Mouse (Mus musculus): ENCODE data around the gene Boc. TPM values are rescaled to one million over a fixed set of nuclear protein-coding genes. Genes with fewer than 3 reads are reported as not detected.
A peak's percentile ranks its signal among the peaks of the same experiment; 100 is the strongest.

Gene Boc
- polyA plus RNA-seq, 1 experiment from 2014 or later, result 20.6 TPM

DNA sequence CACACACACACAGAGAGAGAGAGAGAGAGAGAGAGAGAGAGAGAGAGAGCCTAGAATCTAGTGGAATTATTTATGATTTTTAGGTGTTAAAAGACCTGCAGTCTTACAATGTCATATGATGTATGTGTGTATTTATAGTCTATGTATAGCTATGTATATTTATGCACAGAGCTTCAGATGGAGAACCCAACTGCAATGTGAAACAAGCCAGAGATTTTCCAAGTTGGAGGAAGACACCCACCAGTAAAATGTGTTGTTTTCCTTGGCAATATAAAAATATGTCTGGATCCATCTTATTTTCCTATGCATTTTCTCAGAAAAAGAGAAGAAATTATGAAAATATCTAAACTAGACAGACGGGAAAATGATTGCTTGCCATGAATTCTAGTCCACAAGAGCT is 32.7 kb downstream of the Boc start:
- Histone ChIP-seq H3K36me3 (ENCODE audit: poor library complexity, severe bottlenecking) (peaks cover 7% of the 10 kb centered on the region), H3K4me1 (peaks cover 54% of the 10 kb centered on the region), H3K27me3 (no peaks in the 10 kb centered on the region), H3K4me2 (peak overlapping the region; percentile 47), H3K9ac (peak overlapping the region; percentile 41), H3K27ac (peak overlapping the region; percentile 91), H3K4me3 (no peak overlapping the region), H3K9me3 (replicated peaks) (no peaks in the 10 kb centered on the region)
- no peak for ATAC-seq
- WGBS, result 69% methylated on average over 1 of the region's 1 CpGs

DNA sequence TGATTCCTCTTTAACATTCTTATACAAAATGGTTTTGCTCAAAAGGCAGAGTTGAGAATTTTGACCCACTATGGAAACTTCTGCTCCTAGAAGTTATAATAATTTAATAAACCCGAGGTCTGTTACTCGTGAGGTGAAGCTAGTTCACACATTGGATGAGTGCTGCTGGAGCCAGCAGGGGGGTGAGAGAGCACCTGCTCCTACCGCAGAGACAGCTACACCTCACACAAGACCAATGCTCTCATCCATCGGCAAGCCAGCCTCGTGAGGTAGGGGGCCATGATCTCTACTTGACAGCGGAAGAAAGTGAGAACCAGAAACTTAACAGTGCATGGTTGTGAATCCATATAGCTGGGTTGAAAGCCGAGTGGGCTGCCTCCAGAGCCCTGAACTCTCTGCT is 35.1 kb downstream of the Boc start:
- 80% methylated on average over 7 of the region's 7 CpGs for WGBS
- Histone ChIP-seq H3K4me3 (no peak overlapping the region), H3K27ac (no peak overlapping the region), H3K4me2 (no peak overlapping the region), H3K27me3 (no peaks in the 10 kb centered on the region), H3K4me1 (peaks cover 35% of the 10 kb centered on the region), H3K9me3 (replicated peaks) (no peaks in the 10 kb centered on the region), H3K36me3 (ENCODE audit: poor library complexity, severe bottlenecking) (peaks cover 32% of the 10 kb centered on the region), H3K9ac (no peak overlapping the region)
- no peak for ATAC-seq

DNA sequence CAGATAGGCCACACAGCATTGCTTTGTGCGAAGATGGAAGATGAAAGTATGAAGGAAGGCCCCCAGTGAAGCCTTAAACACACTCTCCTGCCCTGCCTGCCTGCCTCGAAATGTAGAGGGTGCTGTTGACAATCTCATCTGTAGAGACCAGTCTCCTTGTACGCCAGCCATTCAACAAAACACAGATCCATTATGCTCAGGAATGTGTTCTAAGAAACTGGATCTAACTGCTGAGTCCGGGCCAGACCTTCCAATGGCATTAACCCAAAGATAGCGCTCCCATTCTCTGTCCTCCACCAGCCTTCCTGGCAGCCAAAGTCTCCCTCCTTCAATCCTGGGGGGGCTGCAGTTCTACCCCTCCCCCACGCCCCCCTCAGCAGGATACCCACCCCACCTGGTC is 42.2 kb downstream of the Boc start:
- Histone ChIP-seq H3K4me3 (no peak overlapping the region), H3K9ac (no peak overlapping the region), H3K27ac (peak overlapping the region; percentile 54; the same call in 1 of the 2 replicates), H3K36me3 (ENCODE audit: poor library complexity, severe bottlenecking) (peaks cover 77% of the 10 kb centered on the region), H3K4me2 (no peak overlapping the region), H3K4me1 (peaks cover 26% of the 10 kb centered on the region), H3K9me3 (replicated peaks) (no peaks in the 10 kb centered on the region; the same call in 1 of the 2 replicates), H3K27me3 (no peaks in the 10 kb centered on the region)
- peak; percentile 40 for ATAC-seq
- WGBS, result 56% methylated on average over 6 of the region's 6 CpGs

DNA sequence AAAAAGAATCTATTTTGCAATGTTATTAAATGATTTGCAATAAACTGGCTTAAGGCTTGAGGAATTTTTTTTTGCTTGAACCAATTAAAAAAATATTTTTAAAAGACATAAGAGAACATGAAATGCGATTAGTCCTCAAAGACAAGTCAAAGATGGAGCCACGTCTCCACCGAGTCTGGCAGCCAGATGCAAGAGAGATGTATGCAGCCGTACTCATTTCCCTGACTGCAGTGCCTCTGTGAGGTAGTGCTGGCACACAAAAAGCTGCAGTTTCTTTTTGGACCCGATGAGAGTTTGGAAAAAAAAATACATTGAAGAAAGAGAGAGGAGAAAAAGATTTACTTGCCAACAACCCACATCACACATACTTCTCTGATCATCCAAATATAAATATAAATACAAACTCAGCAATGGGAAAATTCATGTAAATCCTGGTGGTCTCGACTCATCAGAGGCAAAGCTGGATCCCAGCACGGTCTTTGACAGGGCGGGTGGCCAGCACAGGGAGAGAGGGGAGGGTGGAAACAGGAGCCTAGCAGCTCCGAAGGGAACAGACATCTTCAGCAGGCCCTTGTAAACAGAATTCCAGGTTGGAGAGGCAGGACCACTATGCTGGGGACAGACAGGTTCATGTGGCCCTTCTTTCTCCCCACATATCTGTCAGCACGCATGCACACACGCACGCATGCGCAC is 48.0 kb downstream of the Boc start:
- H3K36me3 ChIP-seq (ENCODE audit: poor library complexity, severe bottlenecking), result peaks cover 57% of the 10 kb centered on the region
- H3K9ac ChIP-seq, result no peak overlapping the region; the same call in 1 of the 2 replicates
- 79% methylated on average over 13 of the region's 13 CpGs for whole genome bisulfite sequencing
- no peak overlapping the region for H3K4me2 ChIP-seq
- peak overlapping the region; percentile 31; the same call in 1 of the 2 replicates for H3K27ac ChIP-seq
- no peak overlapping the region for H3K4me3 ChIP-seq
- peaks cover 14% of the 10 kb centered on the region for H3K4me1 ChIP-seq
- no peak; the same call in 1 of the 2 replicates for ATAC-seq
- H3K27me3 ChIP-seq, result no peaks in the 10 kb centered on the region
- no peaks in the 10 kb centered on the region; the same call in 1 of the 2 replicates for H3K9me3 ChIP-seq (replicated peaks)

DNA sequence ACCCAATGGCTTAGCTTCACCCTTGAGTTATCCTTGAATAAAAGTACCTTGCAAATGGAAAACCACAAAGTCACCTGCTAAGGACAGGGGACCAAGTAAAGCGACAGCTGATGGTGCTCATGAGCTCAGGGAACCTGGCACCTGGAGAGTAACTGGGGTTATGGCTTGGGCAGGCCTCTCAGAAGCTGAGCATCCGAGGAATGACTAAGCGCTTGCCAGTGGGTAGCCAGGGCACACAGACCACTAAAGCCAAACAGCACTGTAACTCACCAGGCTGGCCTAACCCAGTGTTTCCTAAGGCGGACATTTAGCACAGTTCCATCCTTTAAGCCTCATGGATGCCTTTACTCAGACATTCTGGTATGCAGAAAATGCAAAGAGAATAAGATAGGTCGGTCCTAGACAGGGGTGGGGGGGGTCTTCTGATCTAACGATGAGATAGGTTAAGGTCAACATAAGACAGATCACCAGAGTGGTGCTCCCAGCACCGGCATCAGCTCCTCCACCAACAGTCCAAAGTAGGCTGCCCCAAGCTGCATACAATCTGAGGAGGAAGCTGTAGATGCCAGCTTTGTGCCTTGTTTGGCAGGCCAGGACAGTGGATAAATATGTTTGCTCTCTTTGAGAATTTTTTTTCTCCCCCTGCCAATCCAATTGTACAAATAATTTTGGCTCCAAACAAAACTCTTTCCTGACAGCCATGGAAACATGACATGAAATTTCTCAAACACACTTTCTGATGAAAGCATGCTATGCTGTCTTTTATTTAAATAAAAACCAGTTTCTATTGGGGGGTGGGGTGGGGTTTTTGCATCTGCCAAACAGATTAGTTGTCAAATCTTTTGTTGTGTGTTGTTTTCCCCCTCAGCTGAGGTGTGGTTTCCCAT is 49.0 kb downstream of the Boc start:
- 88% methylated on average over 7 of the region's 7 CpGs for WGBS
- peaks cover 14% of the 10 kb centered on the region for H3K4me1 ChIP-seq
- no peaks in the 10 kb centered on the region for H3K27me3 ChIP-seq
- ATAC-seq, result 0 out of 2 replicates have a peak, but pooled peaks have one; percentile 19
- no peak overlapping the region for H3K4me2 ChIP-seq
- H3K9me3 ChIP-seq (replicated peaks), result peaks cover 5% of the 10 kb centered on the region
- no peak overlapping the region for H3K9ac ChIP-seq
- H3K4me3 ChIP-seq, result no peak overlapping the region
- peaks cover 57% of the 10 kb centered on the region for H3K36me3 ChIP-seq (ENCODE audit: poor library complexity, severe bottlenecking)
- no peak overlapping the region for H3K27ac ChIP-seq

DNA sequence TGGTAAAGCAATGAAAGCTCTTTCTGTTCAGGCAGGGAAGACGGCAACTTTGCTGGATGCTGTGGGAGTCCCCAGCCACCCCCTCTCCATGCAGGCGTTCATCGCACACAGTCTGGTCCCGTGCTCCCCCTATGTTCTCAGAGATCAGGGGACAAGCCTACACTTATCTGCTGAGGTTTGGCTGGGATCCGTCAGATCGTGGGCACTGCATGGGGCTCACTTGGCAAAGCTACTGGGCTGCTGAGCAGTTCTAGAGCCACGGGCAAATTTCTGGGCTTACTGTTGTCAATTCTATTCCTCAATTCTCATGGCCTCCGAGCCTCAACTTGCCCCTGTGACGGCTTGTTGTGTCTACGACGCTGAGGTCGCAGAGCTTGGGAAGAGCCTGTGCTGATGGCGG is 49.9 kb downstream of the Boc start:
- no peak overlapping the region for H3K9ac ChIP-seq
- no peak overlapping the region for H3K4me3 ChIP-seq
- peaks cover 14% of the 10 kb centered on the region for H3K4me1 ChIP-seq
- H3K9me3 ChIP-seq (replicated peaks), result peaks cover 11% of the 10 kb centered on the region
- no peaks in the 10 kb centered on the region for H3K27me3 ChIP-seq
- 90% methylated on average over 13 of the region's 13 CpGs for WGBS
- peaks cover 60% of the 10 kb centered on the region for H3K36me3 ChIP-seq (ENCODE audit: poor library complexity, severe bottlenecking)
- ATAC-seq, result no peak
- no peak overlapping the region for H3K4me2 ChIP-seq
- H3K27ac ChIP-seq, result no peak overlapping the region

DNA sequence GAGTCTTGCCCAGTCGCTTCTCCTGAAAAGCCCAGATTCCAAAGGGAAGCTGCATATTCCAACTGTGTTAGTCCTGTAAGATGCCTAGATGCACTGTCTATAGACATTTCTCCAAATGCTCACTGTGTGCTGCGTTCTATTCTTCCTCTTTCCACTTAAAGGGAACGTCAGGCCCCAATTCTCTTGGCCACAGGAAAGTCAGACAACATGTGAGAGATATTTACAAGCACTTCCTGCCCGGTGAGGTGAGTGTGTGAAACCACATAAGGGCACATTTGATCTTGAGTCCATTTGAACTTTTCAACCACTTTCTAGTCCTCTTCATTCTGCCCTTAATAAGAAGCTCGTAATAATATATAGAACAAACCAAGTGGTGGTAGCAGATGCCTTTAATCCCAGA is 50.7 kb downstream of the Boc start:
- Histone ChIP-seq H3K4me3 (no peak overlapping the region), H3K4me1 (peaks cover 16% of the 10 kb centered on the region), H3K4me2 (no peak overlapping the region), H3K27ac (no peak overlapping the region), H3K27me3 (no peaks in the 10 kb centered on the region), H3K9me3 (replicated peaks) (peaks cover 11% of the 10 kb centered on the region), H3K9ac (no peak overlapping the region), H3K36me3 (ENCODE audit: poor library complexity, severe bottlenecking) (peaks cover 60% of the 10 kb centered on the region)
- ATAC-seq, result no peak
- 89% methylated on average over 5 of the region's 5 CpGs for whole genome bisulfite sequencing

DNA sequence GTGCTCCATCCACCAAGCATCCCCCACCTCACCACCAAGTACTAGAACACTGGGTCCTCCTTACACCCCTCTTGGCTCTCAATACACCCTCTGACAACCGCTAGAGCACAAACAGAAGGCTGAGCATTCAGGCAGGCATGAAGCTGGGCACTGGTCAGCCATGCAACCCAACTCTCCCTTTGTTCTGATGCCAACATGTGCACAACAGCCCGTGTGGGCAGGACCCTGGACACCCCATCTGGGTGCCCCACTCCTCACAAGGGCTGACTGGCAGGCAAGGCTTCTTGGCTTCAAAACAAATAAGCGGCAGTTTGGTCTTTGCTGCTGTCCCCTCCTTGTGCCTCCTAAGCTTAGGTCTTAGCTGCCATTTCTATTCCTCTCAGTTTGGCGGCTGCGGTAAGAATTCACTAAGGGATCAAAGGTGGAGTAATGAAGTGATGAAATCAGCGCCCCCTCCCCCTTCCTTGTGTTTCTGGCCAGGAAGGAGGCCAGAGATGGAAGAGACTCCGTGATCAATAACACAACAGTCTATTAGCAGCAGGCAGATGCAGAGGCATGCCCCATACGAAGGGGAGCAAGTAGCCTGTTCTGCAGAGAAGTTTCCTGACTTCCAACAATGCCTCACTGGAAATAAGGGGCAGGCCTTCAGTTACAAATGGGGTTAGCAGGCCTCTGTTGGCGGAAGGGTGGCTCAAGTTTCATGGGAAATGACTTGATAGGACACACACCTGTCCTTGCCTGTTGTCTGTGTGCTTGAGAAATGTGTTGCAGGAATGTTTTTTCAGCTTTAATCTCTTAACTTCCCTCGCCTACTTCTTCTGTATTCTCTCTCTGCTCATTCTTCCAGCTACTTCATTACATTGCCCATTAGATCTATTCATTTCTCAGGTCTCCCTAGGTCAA is 51.4 kb downstream of the Boc start:
- Histone ChIP-seq H3K27me3 (no peaks in the 10 kb centered on the region), H3K9me3 (replicated peaks) (peaks cover 11% of the 10 kb centered on the region), H3K36me3 (ENCODE audit: poor library complexity, severe bottlenecking) (peaks cover 60% of the 10 kb centered on the region), H3K9ac (no peak overlapping the region), H3K4me3 (no peak overlapping the region), H3K4me1 (peaks cover 16% of the 10 kb centered on the region), H3K27ac (peak overlapping the region; percentile 69), H3K4me2 (no peak overlapping the region)
- peak; percentile 37 for ATAC-seq
- WGBS, result 61% methylated on average over 10 of the region's 10 CpGs

DNA sequence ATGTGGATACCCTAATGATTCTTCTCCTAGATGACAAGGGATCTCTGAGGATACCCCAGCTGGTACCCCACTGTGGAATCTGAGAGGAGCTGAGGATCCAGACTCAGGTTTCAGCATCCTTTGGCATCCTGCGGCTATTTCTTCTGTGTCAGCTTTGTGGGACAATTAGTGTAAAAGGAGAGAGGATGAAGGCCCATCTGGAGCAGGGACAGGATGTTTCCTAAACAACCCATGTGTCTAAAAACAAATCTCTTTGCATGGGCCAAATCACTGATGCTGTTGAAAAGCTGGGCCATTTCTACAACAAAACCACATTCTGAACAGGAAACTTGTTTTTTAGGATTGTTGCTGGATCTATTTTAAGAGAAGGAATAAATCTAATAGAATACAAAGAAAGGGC is 53.5 kb downstream of the Boc start:
- ATAC-seq, result no peak
- WGBS, result 91% methylated on average over 1 of the region's 1 CpGs
- H3K27me3 ChIP-seq, result no peaks in the 10 kb centered on the region
- no peak overlapping the region for H3K4me2 ChIP-seq
- H3K36me3 ChIP-seq (ENCODE audit: poor library complexity, severe bottlenecking), result peaks cover 67% of the 10 kb centered on the region
- peaks cover 13% of the 10 kb centered on the region for H3K4me1 ChIP-seq
- H3K9me3 ChIP-seq (replicated peaks), result peaks cover 11% of the 10 kb centered on the region; the same call in 1 of the 2 replicates
- H3K4me3 ChIP-seq, result no peak overlapping the region
- no peak overlapping the region for H3K27ac ChIP-seq
- no peak overlapping the region for H3K9ac ChIP-seq

DNA sequence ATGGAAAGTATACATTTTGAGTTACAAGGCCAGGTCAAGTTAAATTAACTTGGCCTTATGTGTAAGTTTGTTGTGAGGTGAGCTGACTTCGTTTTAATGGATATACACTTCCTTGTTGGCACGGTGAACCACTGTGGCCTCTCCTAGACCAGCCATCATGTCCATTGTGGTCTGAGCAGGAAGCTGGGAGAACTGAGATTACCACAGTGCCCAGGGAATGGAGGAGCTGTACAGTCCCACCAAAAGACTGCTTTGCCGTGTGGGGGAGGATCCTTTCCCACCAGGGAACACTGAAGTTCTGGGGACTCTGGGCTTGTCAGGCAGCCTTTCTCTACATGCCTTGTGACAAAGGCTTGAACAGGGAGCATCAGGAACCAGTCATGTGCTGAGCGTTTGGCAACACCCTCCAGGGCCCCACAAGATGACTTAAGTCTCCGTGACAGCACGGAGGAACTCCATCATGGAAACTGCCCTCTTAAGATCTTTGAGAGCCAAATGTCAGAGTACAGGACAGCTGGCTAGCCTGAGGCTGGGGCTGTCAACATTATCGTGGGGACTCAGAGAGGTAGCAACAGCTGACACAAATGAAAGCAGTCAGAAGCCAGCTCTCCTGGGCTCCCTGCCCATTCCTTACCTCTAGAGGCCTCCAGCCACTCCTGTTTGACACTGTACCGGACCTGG is 55.7 kb downstream of the Boc start:
- Histone ChIP-seq H3K4me3 (no peak overlapping the region), H3K4me1 (peaks cover 13% of the 10 kb centered on the region), H3K9ac (no peak overlapping the region), H3K4me2 (no peak overlapping the region), H3K27ac (peak overlapping the region; percentile 51; the same call in 1 of the 2 replicates), H3K36me3 (ENCODE audit: poor library complexity, severe bottlenecking) (peaks cover 81% of the 10 kb centered on the region), H3K9me3 (replicated peaks) (peaks cover 16% of the 10 kb centered on the region), H3K27me3 (no peaks in the 10 kb centered on the region)
- no peak for ATAC-seq
- WGBS, result 81% methylated on average over 8 of the region's 8 CpGs

DNA sequence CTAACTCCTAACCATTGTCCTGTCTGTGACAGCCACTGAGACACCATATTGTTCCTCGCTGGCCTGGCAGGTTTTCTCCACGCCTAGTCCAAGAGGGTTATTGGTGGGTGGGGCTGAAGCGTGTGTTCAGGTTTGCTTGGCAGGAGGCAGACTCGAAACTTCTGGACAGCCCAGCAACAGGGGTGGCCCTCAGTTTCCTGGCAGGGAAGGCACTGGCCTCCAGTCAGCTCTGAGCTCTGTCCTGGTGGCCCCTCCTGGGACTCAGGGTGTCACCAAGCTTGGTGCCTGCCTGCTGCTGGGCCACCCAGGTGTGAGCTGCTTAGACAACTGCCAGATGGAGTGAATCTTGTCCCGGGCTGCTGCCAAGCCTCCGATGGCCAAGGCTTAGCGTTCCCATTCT is 56.4 kb downstream of the Boc start:
- H3K9me3 ChIP-seq (replicated peaks), result peaks cover 16% of the 10 kb centered on the region
- no peaks in the 10 kb centered on the region for H3K27me3 ChIP-seq
- WGBS, result 84% methylated on average over 7 of the region's 7 CpGs
- H3K36me3 ChIP-seq (ENCODE audit: poor library complexity, severe bottlenecking), result peaks cover 88% of the 10 kb centered on the region
- no peak overlapping the region for H3K4me3 ChIP-seq
- H3K4me2 ChIP-seq, result no peak overlapping the region
- H3K9ac ChIP-seq, result no peak overlapping the region
- H3K4me1 ChIP-seq, result peaks cover 8% of the 10 kb centered on the region
- peak; percentile 31; the same call in 1 of the 2 replicates for ATAC-seq
- H3K27ac ChIP-seq, result no peak overlapping the region

Measured in forebrain, embryonic 13.5 days (tissue).